Mouse (Mus musculus): ENCODE measurements around the gene Dusp28. TPM values are rescaled to one million over a fixed set of nuclear protein-coding genes. Genes with fewer than 3 reads are reported as not detected.

Dusp28 gene
- total RNA-seq (2023): 1 to 10 TPM; 4.4 to 6.4 TPM

DNA sequence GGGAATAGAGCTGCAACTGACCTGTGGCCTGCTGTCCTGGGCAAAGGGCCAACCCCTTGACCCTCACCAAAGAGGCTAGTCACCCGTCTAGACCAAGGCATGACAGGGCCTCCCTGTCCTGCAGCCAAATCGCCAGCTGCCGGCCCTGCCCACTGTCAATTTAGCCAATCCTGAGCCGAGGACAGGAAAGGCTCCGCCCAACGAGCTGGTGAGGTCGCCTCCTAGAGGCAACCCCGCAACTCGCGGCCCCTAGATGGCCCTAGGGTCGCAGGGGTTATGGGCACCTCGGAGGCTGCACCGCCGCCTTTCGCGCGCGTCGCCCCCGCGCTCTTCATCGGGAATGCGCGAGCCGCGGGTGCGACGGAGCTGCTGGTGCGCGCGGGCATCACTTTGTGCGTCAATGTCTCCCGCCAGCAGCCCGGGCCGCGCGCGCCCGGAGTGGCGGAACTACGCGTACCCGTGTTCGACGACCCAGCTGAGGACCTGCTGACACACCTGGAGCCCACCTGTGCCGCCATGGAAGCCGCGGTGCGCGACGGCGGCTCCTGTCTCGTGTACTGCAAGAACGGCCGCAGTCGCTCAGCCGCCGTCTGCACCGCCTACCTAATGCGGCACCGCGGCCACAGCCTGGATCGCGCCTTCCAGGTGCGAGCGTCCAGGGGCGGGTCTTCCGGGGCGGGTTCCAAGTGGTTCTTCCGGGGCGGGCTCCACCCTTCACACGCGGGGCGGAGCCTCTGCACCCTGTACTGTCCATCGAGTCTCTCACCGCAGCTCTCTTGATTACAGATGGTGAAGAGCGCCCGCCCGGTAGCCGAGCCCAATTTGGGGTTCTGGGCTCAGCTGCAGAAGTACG lies at the start of gene Dusp28:
Gene Dusp28, plus strand, starts transcription at position 203 of the 853 bp plus-strand sequence.

DNA sequence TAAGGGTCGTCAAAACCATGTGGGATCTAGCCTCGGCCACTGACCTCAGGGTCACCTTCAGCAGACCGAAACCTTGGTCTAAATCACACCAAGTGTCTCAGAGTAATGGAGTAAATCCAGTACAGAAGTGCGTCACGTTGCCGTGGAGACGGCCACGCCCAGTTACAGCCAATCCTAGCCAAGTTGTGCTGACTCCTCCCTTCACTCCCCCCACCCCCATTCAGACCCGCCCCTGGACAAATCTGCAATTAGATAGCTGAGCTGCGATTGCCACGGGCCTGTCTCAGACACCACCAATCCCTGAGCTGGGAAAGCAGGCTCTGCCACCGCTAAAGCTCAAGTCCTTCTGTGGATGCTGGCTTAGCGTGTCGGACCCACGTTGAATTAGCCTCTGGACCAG lies 4.0 kb upstream of the Dusp28 start, which contains the start of gene Ankmy1:
Gene Ankmy1, minus strand, starts transcription at position 121 of the 400 bp plus-strand sequence.

DNA sequence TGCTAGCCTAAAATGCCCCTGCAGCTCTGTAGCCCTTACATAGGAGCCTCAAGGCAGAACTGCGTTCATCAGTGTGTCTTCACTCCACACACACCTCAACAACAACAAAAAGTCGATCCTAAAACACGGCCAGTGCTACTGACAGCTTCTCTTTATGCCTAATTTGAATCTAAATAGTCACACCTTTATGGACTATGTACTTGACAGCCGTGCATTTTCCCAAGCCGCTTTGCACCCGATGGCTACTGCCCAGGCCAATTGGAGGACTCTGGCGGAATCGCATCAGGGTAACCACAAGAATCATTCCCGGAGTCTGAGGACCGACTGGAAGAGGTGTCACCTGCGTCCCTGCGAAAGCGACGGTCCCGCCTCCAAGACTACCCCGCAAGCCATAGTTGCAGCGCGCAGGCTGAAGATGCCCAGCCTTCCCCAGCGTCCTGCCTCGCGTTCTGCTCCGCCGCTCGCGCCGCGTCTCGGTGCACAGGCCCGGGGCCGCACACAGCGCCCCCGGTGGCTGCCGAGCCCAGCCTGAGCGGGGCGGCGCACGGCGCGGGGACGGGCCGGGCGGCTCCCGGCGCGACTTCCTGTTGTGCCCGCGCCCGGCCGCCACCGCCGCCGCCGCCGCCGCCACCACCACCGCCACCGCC lies 3.6 kb downstream of the Dusp28 start, which contains the start of gene Rnpepl1:
Gene Rnpepl1, plus strand, starts transcription at position 545 of the 647 bp plus-strand sequence.

DNA sequence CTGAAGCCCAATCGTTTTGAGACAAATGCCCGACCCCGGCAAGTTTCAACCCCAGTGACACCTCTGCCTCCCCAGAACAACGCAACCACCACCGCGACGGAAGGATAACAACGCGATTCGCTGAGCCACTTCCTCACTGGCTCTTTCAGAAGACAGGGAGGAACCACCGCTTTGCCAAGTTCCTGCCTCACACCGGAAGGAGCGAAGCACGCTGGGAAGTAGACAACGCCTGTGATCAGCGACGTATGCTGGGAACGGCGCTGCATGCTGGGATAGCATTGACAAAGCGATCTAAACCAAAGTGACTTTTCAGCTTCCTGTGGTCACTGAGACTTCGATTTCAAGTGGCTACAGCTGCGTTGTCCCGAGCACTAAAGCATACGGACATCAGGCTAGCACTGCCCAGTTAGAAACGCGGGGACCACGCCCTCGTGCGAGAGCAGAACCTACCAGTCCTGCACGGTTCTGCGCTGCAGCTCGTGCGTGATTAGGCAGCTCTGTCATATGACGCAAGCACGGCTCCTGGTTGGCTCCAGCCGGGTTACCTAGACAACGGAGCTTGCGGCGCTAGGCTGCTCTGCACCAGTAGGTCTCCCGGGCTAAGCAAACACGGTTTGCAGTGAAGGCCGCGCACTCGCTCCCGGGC lies 27.5 kb downstream of the Dusp28 start, which contains the start of gene Capn10:
Gene Capn10, plus strand, starts transcription at position 195 of the 646 bp plus-strand sequence.

DNA sequence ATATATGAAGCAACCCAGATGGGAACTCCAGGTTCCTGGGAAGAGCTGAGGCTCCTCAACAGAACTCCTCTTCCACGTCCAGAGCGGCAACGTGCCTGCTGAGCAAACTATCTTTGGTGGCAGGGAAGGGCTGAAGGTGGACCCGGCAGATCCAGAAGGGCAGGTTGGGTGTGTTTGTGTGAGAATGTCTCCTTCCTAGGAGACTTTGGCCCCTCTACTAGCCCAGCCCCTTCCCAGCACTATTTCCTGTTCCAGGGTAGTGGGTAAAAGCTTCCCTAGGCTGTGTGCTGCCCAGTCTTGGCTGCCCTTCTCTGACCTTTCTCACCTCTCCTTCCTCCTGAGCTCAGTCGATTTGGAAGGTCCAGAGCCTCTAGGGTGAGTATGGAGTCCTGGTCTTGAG lies 43.8 kb downstream of the Dusp28 start, which contains the start of gene Gpr35:
Gene Gpr35, plus strand, starts transcription at position 259 of the 400 bp plus-strand sequence.

Other genes starting within 250 kb of the Dusp28 start
- 10 to 100 TPM; 10.4 to 13.2 TPM for gene Gpc1, start 75.3 kb upstream of the Dusp28 start, total RNA-seq (2023)
- gene Ankmy1, start 4.1 kb upstream of the Dusp28 start, total RNA-seq (2023): 1 to 10 TPM; 1.5 to 2.1 TPM
- 100 to 1,000 TPM; 112 to 115 TPM for gene Rnpepl1, start 3.8 kb downstream of the Dusp28 start, total RNA-seq (2023)
- 10 to 100 TPM; 23.5 to 23.8 TPM for gene Capn10, start 27.4 kb downstream of the Dusp28 start, total RNA-seq (2023)
- gene Gpr35, start 43.9 kb downstream of the Dusp28 start, total RNA-seq (2023): 1 to 10 TPM in 1 of 2 experiments, under 1 TPM in 1; 0.76 to 1.6 TPM
- gene Aqp12, start 99.4 kb downstream of the Dusp28 start, total RNA-seq (2023): not detected
- gene Kif1a, start 195.0 kb downstream of the Dusp28 start, total RNA-seq (2023): not detected
- gene Agxt, start 228.3 kb downstream of the Dusp28 start, total RNA-seq (2023): not detected

Measured in T-cell, adult 66 days (primary cell).